Mouse (Mus musculus): ENCODE results near the gene Adra2b.

DNA sequence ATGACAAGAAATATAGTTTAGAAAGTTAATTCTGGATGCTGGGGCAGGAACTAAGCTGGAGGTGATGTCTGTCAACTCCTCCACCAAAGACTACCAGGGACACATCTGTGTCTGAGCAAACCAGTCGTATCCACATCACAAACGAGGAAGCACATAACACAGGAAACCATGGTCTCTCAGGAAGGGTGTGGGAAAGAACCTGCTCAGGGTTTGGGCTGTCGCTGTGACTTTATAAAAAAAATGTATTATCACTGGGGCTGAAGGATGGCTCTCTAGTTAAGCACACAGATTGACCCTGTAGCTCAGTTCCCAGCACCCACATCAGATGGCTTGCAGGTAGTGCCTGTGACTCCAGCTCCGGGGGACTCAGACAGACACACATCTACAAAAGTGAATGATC lies 43.9 kb upstream of the Adra2b start:
- TF ChIP-seq CTCF (IDR thresholded peaks at IDR 0.05; ENCODE audit: low read depth, low read length), result no peak
- no peak for TF ChIP-seq GATA1 (IDR thresholded peaks at IDR 0.05; ENCODE audit: borderline replicate concordance, low read length)
- no peak for TF ChIP-seq POLR2AphosphoS5 (IDR thresholded peaks at IDR 0.05; ENCODE audit: insufficient replicate concordance, low read depth, low read length)
- TF ChIP-seq TAL1 (conservative IDR thresholded peaks at IDR 0.05; ENCODE audit: low read depth, low read length), result no peak

All from G1E (cell line).